Mouse (Mus musculus) forebrain, embryonic 16.5 days (tissue): Measurements from ENCODE around the gene Loxl1. TPM values are rescaled to one million over a fixed set of nuclear protein-coding genes. Genes with fewer than 3 reads are reported as not detected.

Source experiments
- ATAC-seq: fragments of 200-750 bp; cut with Nextera tagmentation; 2 replicates; pipeline ENCODE4 v1.8.0; 2017; ENCODE audit warnings: mild to moderate bottlenecking, moderate library complexity
- H3K27ac ChIP-seq: fragments of 300-500 bp; sonication (generic); 2 replicates; pipeline ENCODE4 v1.5.1; 2014; ENCODE audit warnings: low read length, control low read depth
- H3K27me3 ChIP-seq: fragments of 300-500 bp; sonication (generic); replicated peaks from 2 replicates; pipeline ENCODE4 v1.6.1; 2014; ENCODE audit warnings: low read length; ENCODE audit not compliant: control insufficient read depth, insufficient read depth
- H3K36me3 ChIP-seq: fragments of 300-500 bp; sonication (generic); 2 replicates; pipeline ENCODE4 v1.6.1; 2014; ENCODE audit not compliant: control insufficient read depth, insufficient read depth
- H3K4me1 ChIP-seq: fragments of 300-500 bp; sonication (generic); replicated peaks from 2 replicates; pipeline ENCODE4 v1.6.1; 2014; ENCODE audit warnings: low read length; ENCODE audit not compliant: control insufficient read depth, insufficient read depth
- H3K4me2 ChIP-seq: fragments of 300-500 bp; sonication (generic); 2 replicates; pipeline ENCODE4 v1.6.1; 2014; ENCODE audit warnings: mild to moderate bottlenecking, low read length, control low read depth
- H3K4me3 ChIP-seq: fragments of 300-500 bp; sonication (generic); replicated peaks from 2 replicates; pipeline ENCODE4 v1.5.1; 2014; ENCODE audit warnings: mild to moderate bottlenecking, low read length, control low read depth
- H3K9ac ChIP-seq: fragments of 300-500 bp; sonication (generic); replicated peaks from 2 replicates; pipeline ENCODE4 v1.6.1; 2014; ENCODE audit warnings: low read depth, low read length, control low read depth
- H3K9me3 ChIP-seq: fragments of 300-500 bp; sonication (generic); 2 replicates; pipeline ENCODE4 v1.6.1; 2016; ENCODE audit warnings: low read length; ENCODE audit not compliant: control insufficient read depth
- WGBS: fragments of 180-500 bp; shearing (Covaris S2); extraction: QIAGEN DNeasy Blood & Tissue Kit; methylation state at CpG from one replicate; pipeline ENCODE4 v1.1.7; 2014; 5-methylcytosine and 5-hydroxymethylcytosine counted together
- polyA plus RNA-seq: library from polyadenylated mRNA; unstranded; fragments of >200 nt; fragmentation: Nextera tagmentation; extraction: Ambion mirVana; gene quantifications from 2 replicates; pipeline ENCODE4 v1.2.1, GENCODE M21; 2015

Loxl1 gene
- polyA plus RNA-seq, 1 experiment from 2014 or later: 11.5 TPM

GRCm38 (mm10) chr9:58250322-58250721, 62.7 kb downstream of the Loxl1 start:
- no peaks in the 10 kb centered on the region for H3K9me3 ChIP-seq
- H3K4me1 ChIP-seq: peaks cover 40% of the 10 kb centered on the region
- no peaks in the 10 kb centered on the region for H3K36me3 ChIP-seq
- no peak overlapping the region for H3K4me3 ChIP-seq
- WGBS: 83% methylated on average over 8 of the region's 8 CpGs
- no peaks in the 10 kb centered on the region for H3K27me3 ChIP-seq
- H3K9ac ChIP-seq: no peak overlapping the region
- ATAC-seq: no peak
- H3K4me2 ChIP-seq: no peak overlapping the region; the same call in 1 of the 2 replicates
- no peak overlapping the region for H3K27ac ChIP-seq

GRCm38 (mm10) chr9:58249592-58250192, 63.3 kb downstream of the Loxl1 start, which contains the start of gene Pml:
Pml (minus strand) TSS chr9:58249786.
- H3K9me3 ChIP-seq: no peaks in the 10 kb centered on the region
- 1% methylated on average over 16 of the region's 16 CpGs for WGBS
- 0 out of 2 replicates have a peak, but pooled peaks have one; percentile 36 for ATAC-seq
- H3K9ac ChIP-seq: peak within 1 kb of the TSS; percentile 47
- peak within 1 kb of the TSS; percentile 38 for H3K4me3 ChIP-seq
- no peaks in the 10 kb centered on the region for H3K27me3 ChIP-seq
- H3K36me3 ChIP-seq: no peaks in the 10 kb centered on the region
- 0 out of 2 replicates have a peak within 1 kb of the TSS, but pooled peaks have one; percentile 6 for H3K27ac ChIP-seq
- H3K4me1 ChIP-seq: peaks cover 38% of the 10 kb centered on the region
- peak within 1 kb of the TSS; percentile 50 for H3K4me2 ChIP-seq

GRCm38 (mm10) chr9:58248746-58249413, 64.1 kb downstream of the Loxl1 start:
- H3K27ac ChIP-seq: no peak overlapping the region
- peak overlapping the region; percentile 47 for H3K9ac ChIP-seq
- no peaks in the 10 kb centered on the region for H3K36me3 ChIP-seq
- H3K4me3 ChIP-seq: peak overlapping the region; percentile 38
- H3K27me3 ChIP-seq: no peaks in the 10 kb centered on the region
- peak overlapping the region; percentile 50 for H3K4me2 ChIP-seq
- WGBS: 58% methylated on average over 7 of the region's 7 CpGs
- no peaks in the 10 kb centered on the region for H3K9me3 ChIP-seq
- H3K4me1 ChIP-seq: peaks cover 31% of the 10 kb centered on the region
- no peak for ATAC-seq

- ATAC-seq: peak; percentile 89
- WGBS: 15% methylated on average over 25 of the region's 25 CpGs
- Histone ChIP-seq H3K4me3 (peak overlapping the region; percentile 20), H3K36me3 (no peaks in the 10 kb centered on the region), H3K27ac (no peak overlapping the region), H3K4me2 (peak overlapping the region; percentile 47), H3K9ac (peak overlapping the region; percentile 60), H3K4me1 (peaks cover 27% of the 10 kb centered on the region), H3K9me3 (no peaks in the 10 kb centered on the region), H3K27me3 (no peaks in the 10 kb centered on the region)
Measured at GRCm38 (mm10) chr9:58247064-58247759, 65.8 kb downstream of the Loxl1 start.

GRCm38 (mm10) chr9:58246083-58246591, 66.8 kb downstream of the Loxl1 start:
- peaks cover 34% of the 10 kb centered on the region for H3K4me1 ChIP-seq
- ATAC-seq: no peak
- no peak overlapping the region for H3K4me3 ChIP-seq
- no peak overlapping the region for H3K4me2 ChIP-seq
- H3K9me3 ChIP-seq: no peaks in the 10 kb centered on the region
- no peaks in the 10 kb centered on the region for H3K36me3 ChIP-seq
- 77% methylated on average over 4 of the region's 4 CpGs for WGBS
- no peak overlapping the region for H3K9ac ChIP-seq
- H3K27me3 ChIP-seq: no peaks in the 10 kb centered on the region
- no peak overlapping the region for H3K27ac ChIP-seq

- Histone ChIP-seq H3K36me3 (no peaks in the 10 kb centered on the region), H3K9me3 (no peaks in the 10 kb centered on the region), H3K4me1 (peaks cover 22% of the 10 kb centered on the region), H3K27ac (no peak overlapping the region), H3K4me2 (no peak overlapping the region), H3K27me3 (no peaks in the 10 kb centered on the region), H3K4me3 (no peak overlapping the region), H3K9ac (no peak overlapping the region)
- WGBS: 91% methylated on average over 6 of the region's 6 CpGs
- ATAC-seq: no peak
Measured at GRCm38 (mm10) chr9:58243696-58244095, 69.3 kb downstream of the Loxl1 start.

GRCm38 (mm10) chr9:58242696-58243095, 70.3 kb downstream of the Loxl1 start:
- Histone ChIP-seq H3K4me1 (peaks cover 17% of the 10 kb centered on the region), H3K9me3 (no peaks in the 10 kb centered on the region), H3K9ac (no peak overlapping the region), H3K27me3 (no peaks in the 10 kb centered on the region), H3K4me3 (no peak overlapping the region), H3K4me2 (no peak overlapping the region), H3K27ac (no peak overlapping the region), H3K36me3 (no peaks in the 10 kb centered on the region)
- WGBS: 89% methylated on average over 5 of the region's 5 CpGs
- no peak for ATAC-seq

GRCm38 (mm10) chr9:58241780-58242485, 71.1 kb downstream of the Loxl1 start:
- H3K27ac ChIP-seq: no peak overlapping the region

More at GRCm38 (mm10) chr9:58241780-58242485, 71.1 kb downstream of the Loxl1 start:
- no peak overlapping the region for H3K4me3 ChIP-seq
- no peaks in the 10 kb centered on the region for H3K36me3 ChIP-seq
- H3K9me3 ChIP-seq: no peaks in the 10 kb centered on the region
- no peak overlapping the region for H3K9ac ChIP-seq
- no peaks in the 10 kb centered on the region for H3K27me3 ChIP-seq
- H3K4me1 ChIP-seq: peaks cover 12% of the 10 kb centered on the region
- no peak overlapping the region for H3K4me2 ChIP-seq
- 30% methylated on average over 9 of the region's 9 CpGs for WGBS
- peak; percentile 61; the same call in 1 of the 2 replicates for ATAC-seq
